23 mouse cellular contexts compared by ENCODE assay signal in the genomic region with DNA sequence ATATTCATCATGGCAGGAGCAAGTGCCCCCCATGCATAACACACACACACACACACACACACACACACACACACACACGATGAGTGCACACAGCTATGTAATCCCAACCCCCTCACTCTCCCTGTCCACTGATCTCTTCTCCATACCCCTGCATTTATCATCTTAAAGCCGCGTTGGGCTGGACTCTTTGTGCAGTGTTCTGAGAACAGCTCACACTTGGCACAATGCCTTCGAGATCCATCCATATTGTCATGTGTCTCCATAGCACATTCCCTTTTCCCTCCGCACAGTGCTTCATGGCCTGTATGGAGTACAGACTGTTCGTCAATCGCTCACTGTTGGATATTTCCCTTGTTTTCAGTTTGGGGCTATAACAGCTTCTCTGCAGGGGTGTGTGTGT.
DNase-seq lines count a peak whose midpoint lies in the region; ATAC-seq and TF ChIP-seq lines count a peak whose summit lies in the region.
"Had no signal": no experiment of that assay in that cellular context is flagged by ENCODE, and none has a peak within 500 bp of the region (broad histone marks: within the 10 kb centered on the region; RNA-seq: fewer than 3 reads in every experiment).

No protein-coding gene starts in this region.

- no peaks in the 10 kb centered on the region for H3K27me3 ChIP-seq in lung, embryonic 16.5 days (ENCODE audit: control insufficient read depth, insufficient read depth, low read depth, low read length)
- H3K27me3 ChIP-seq in liver, embryonic 14.5 days (ENCODE audit: control insufficient read depth, insufficient read depth, low read length), result no peaks in the 10 kb centered on the region
- no peaks in the 10 kb centered on the region for H3K27me3 ChIP-seq in stomach, postnatal 0 days (ENCODE audit: control insufficient read depth, insufficient read depth, low read length)
- H3K27me3 ChIP-seq: embryonic facial prominence, embryonic 12.5 days; forebrain, embryonic 12.5 days; limb, embryonic 15.5 days had no signal

- H3K9me3 ChIP-seq in lung, embryonic 16.5 days (ENCODE audit: control insufficient read depth, low read length), result no peaks in the 10 kb centered on the region
- no peaks in the 10 kb centered on the region for H3K9me3 ChIP-seq in liver, embryonic 14.5 days (ENCODE audit: control insufficient read depth, low read length)
- H3K9me3 ChIP-seq in stomach, postnatal 0 days (ENCODE audit: control insufficient read depth, low read length), result no peaks in the 10 kb centered on the region
- H3K9me3 ChIP-seq: embryonic facial prominence, embryonic 12.5 days; forebrain, embryonic 12.5 days; G1E; heart, embryonic 15.5 days; limb, embryonic 15.5 days; midbrain, embryonic 10.5 days had no signal

- DNase-seq in gastrocnemius, adult 2 months, result peak; percentile 8
- DNase-seq in gastrocnemius, postnatal 4 days (ENCODE audit: low spot score in 2 of 2), result no peak
- no peak for DNase-seq in lung, adult 18-20 months
- no peak for DNase-seq in liver, embryonic 14.5 days (ENCODE audit: low read depth in 3 of 3, low spot score in 3 of 3)
- DNase-seq in stomach, postnatal 0 days (ENCODE audit: low spot score), result no peak
- DNase-seq in urinary bladder, postnatal 14 days (ENCODE audit: low spot score), result no peak
- DNase-seq: B cell, adult 2 months; cerebellum, adult 18-20 months; cerebellum, postnatal 14 days; heart, postnatal 36 days; kidney, adult 2 months; layer of hippocampus, adult 9-11 months; right cerebral cortex, postnatal 4 days; thymus, postnatal 14 days had no signal

- 53% methylated on average over 7 of the region's 7 CpGs for WGBS in lung, embryonic 16.5 days
- WGBS in liver, embryonic 14.5 days (ENCODE audit: insufficient replicate concordance), result 73% methylated on average over 7 of the region's 7 CpGs
- 61% methylated on average over 7 of the region's 7 CpGs for WGBS in stomach, postnatal 0 days

- intact Hi-C loops in gastrocnemius, adult 2 months (cut with DNase I), result no loop called here

- H3K36me3 ChIP-seq in lung, embryonic 16.5 days (ENCODE audit: control insufficient read depth, insufficient read depth, low read length), result no peaks in the 10 kb centered on the region
- H3K36me3 ChIP-seq in liver, embryonic 14.5 days (replicated peaks; ENCODE audit: control insufficient read depth, insufficient read depth, low read depth), result no peaks in the 10 kb centered on the region
- H3K36me3 ChIP-seq in stomach, postnatal 0 days (ENCODE audit: control insufficient read depth, insufficient read depth, low read length), result no peaks in the 10 kb centered on the region
- H3K36me3 ChIP-seq: embryonic facial prominence, embryonic 12.5 days; forebrain, embryonic 12.5 days; G1E; heart, embryonic 15.5 days; limb, embryonic 15.5 days; midbrain, embryonic 10.5 days had no signal

- ATAC-seq in lung, embryonic 16.5 days (ENCODE audit: low read depth), result peak; percentile 68
- no peak for ATAC-seq in liver, embryonic 14.5 days (ENCODE audit: insufficient read depth)
- peak; percentile 51; the same call in 1 of the 2 replicates for ATAC-seq in stomach, postnatal 0 days (ENCODE audit: low FRiP score, low TSS enrichment)

- no peak for TF ChIP-seq EP300 in liver, embryonic 14.5 days (IDR thresholded peaks at IDR 0.05; ENCODE audit: low read depth)
- no peak for TF ChIP-seq EP300 in stomach, postnatal 0 days (optimal IDR thresholded peaks at IDR 0.05)

- no peak overlapping the region for H3K27ac ChIP-seq in gastrocnemius, adult 2 months
- no peak overlapping the region for H3K27ac ChIP-seq in lung, embryonic 16.5 days (ENCODE audit: low read length)
- peak overlapping the region; percentile 89 for H3K27ac ChIP-seq in liver, embryonic 14.5 days
- no peak overlapping the region for H3K27ac ChIP-seq in stomach, postnatal 0 days (replicated peaks)
- H3K27ac ChIP-seq: embryonic facial prominence, embryonic 12.5 days; forebrain, embryonic 12.5 days; heart, embryonic 15.5 days; hindbrain, embryonic 14.5 days; kidney, postnatal 0 days; limb, embryonic 15.5 days; midbrain, embryonic 10.5 days had no signal

- no peak for TF ChIP-seq CTCF in gastrocnemius, adult 2 months (IDR thresholded peaks at IDR 0.05)
- TF ChIP-seq CTCF in liver, embryonic 14.5 days (IDR thresholded peaks at IDR 0.05; ENCODE audit: low read depth), result no peak
- no peak for TF ChIP-seq CTCF in stomach, postnatal 0 days (IDR thresholded peaks at IDR 0.05; ENCODE audit: low read depth)

- H3K4me3 ChIP-seq in gastrocnemius, adult 2 months, result no peak overlapping the region
- no peak overlapping the region for H3K4me3 ChIP-seq in lung, embryonic 16.5 days (ENCODE audit: low read length)
- no peak overlapping the region for H3K4me3 ChIP-seq in liver, embryonic 14.5 days (ENCODE audit: insufficient read depth in 1 of 2, low read depth in 2 of 2, low read length in 2 of 2)
- no peak overlapping the region for H3K4me3 ChIP-seq in stomach, postnatal 0 days (ENCODE audit: low read depth, low read length)
- H3K4me3 ChIP-seq: embryonic facial prominence, embryonic 12.5 days; forebrain, embryonic 12.5 days; heart, embryonic 15.5 days; limb, embryonic 15.5 days; midbrain, embryonic 10.5 days had no signal

- peaks cover 5% of the 10 kb centered on the region for H3K4me1 ChIP-seq in lung, embryonic 16.5 days (replicated peaks; ENCODE audit: control insufficient read depth, insufficient read depth, low read length)
- peaks cover 37 to 43% of the 10 kb centered on the region in 2 experiments for H3K4me1 ChIP-seq in liver, embryonic 14.5 days (replicated peaks; ENCODE audit: control insufficient read depth in 2 of 2, insufficient read depth in 2 of 2, low read length in 1 of 2)
- H3K4me1 ChIP-seq in stomach, postnatal 0 days (replicated peaks; ENCODE audit: control insufficient read depth, insufficient read depth), result no peaks in the 10 kb centered on the region
- H3K4me1 ChIP-seq: heart, embryonic 15.5 days had no signal

- H3K4me2 ChIP-seq in lung, embryonic 16.5 days (ENCODE audit: low read depth, low read length), result no peak overlapping the region
- H3K4me2 ChIP-seq in liver, embryonic 14.5 days (ENCODE audit: low read depth), result peak overlapping the region; percentile 66
- no peak overlapping the region for H3K4me2 ChIP-seq in stomach, postnatal 0 days (replicated peaks; ENCODE audit: low read depth)
- H3K4me2 ChIP-seq: embryonic facial prominence, embryonic 12.5 days; forebrain, embryonic 12.5 days; heart, embryonic 15.5 days; hindbrain, embryonic 14.5 days; limb, embryonic 15.5 days had no signal

- H3K9ac ChIP-seq in lung, embryonic 16.5 days (ENCODE audit: low read length), result no peak overlapping the region
- peak overlapping the region; percentile 58 for H3K9ac ChIP-seq in liver, embryonic 14.5 days (replicated peaks)
- no peak overlapping the region for H3K9ac ChIP-seq in stomach, postnatal 0 days (ENCODE audit: low read length)
- H3K9ac ChIP-seq: embryonic facial prominence, embryonic 12.5 days; forebrain, embryonic 12.5 days; heart, embryonic 15.5 days; hindbrain, embryonic 14.5 days; limb, embryonic 15.5 days had no signal
